Mouse (Mus musculus): ENCODE data around the gene Nfia. TPM values are rescaled to one million over a fixed set of nuclear protein-coding genes. Genes with fewer than 3 reads are reported as not detected.
A peak's percentile ranks its signal among the peaks of the same experiment; 100 is the strongest.

Nfia gene
- polyA plus RNA-seq, 1 experiment: 1.4 TPM

DNA sequence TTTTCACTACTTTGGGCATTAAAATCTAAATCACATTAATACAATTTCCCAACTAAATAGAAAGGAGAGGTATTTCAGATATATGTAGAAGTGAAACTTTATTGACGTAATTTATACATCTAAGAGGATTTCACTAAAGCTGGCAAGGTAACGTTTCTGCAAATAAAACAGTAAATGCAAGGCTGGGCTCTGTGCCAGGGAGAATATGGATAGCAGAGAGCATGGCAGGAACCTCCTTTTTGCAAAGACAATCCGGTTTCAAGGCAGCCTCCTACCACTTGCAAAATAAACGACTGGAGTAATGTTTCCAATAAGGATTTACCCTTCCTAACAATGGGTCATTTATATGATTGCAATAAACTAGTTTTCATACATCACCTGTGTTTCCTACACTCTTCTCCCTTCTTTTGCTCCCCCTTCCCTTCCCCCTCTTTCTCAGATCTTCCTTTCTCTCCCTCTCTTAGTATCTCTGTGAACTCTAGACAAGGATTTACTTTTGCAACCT is 2.0 kb downstream of the Nfia start:
- no peaks in the 10 kb centered on the region for H3K9me3 ChIP-seq (replicated peaks; ENCODE audit: control insufficient read depth, insufficient read depth, low read length, poor library complexity, severe bottlenecking)
- H3K9ac ChIP-seq (ENCODE audit: low read depth, poor library complexity, severe bottlenecking): no peak overlapping the region
- TF ChIP-seq EP300 (IDR thresholded peaks at IDR 0.05; ENCODE audit: insufficient read depth, low read depth, low read length) (no peak), CTCF (IDR thresholded peaks at IDR 0.05; ENCODE audit: low read depth, low read length) (no peak), POLR2A (IDR thresholded peaks at IDR 0.05; ENCODE audit: insufficient read depth, low read length) (no peak)
- no peak overlapping the region for H3K27ac ChIP-seq (ENCODE audit: insufficient read depth, low read length)
- no peaks in the 10 kb centered on the region for H3K4me1 ChIP-seq (ENCODE audit: control insufficient read depth, insufficient read depth, low read length)
- no peaks in the 10 kb centered on the region for H3K36me3 ChIP-seq (ENCODE audit: control insufficient read depth, insufficient read depth, low read length, poor library complexity, severe bottlenecking)
- no peak overlapping the region for H3K4me3 ChIP-seq (ENCODE audit: low read depth, low read length)
- peaks cover 32% of the 10 kb centered on the region for H3K27me3 ChIP-seq (ENCODE audit: control insufficient read depth, insufficient read depth, low read length, poor library complexity, severe bottlenecking)

DNA sequence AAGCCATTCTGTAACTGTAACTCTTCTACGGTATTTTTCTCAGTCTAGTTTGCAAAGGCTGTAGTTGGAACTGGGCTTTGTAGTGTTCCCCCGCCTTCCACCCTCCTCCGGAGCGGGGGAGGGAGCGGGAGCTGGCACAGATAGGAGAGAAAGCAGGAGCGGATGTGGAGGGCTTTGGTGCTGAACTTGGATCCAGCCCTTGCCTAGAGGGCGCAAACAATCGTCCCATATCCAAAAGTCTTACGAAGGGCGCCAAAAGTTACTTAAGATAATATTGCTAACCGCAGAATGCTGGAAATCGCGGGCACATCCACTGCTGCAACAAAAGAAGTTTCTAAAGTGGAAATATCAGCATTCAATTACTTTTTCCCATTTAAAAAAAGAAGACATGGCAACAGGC is 2.5 kb downstream of the Nfia start:
- Histone ChIP-seq H3K27ac (ENCODE audit: insufficient read depth, low read length) (no peak overlapping the region), H3K27me3 (ENCODE audit: control insufficient read depth, insufficient read depth, low read length, poor library complexity, severe bottlenecking) (peaks cover 32% of the 10 kb centered on the region), H3K9ac (ENCODE audit: low read depth, poor library complexity, severe bottlenecking) (no peak overlapping the region), H3K4me3 (ENCODE audit: low read depth, low read length) (no peak overlapping the region), H3K4me1 (ENCODE audit: control insufficient read depth, insufficient read depth, low read length) (no peaks in the 10 kb centered on the region), H3K36me3 (ENCODE audit: control insufficient read depth, insufficient read depth, low read length, poor library complexity, severe bottlenecking) (no peaks in the 10 kb centered on the region), H3K9me3 (replicated peaks; ENCODE audit: control insufficient read depth, insufficient read depth, low read length, poor library complexity, severe bottlenecking) (no peaks in the 10 kb centered on the region)
- TF ChIP-seq CTCF (IDR thresholded peaks at IDR 0.05; ENCODE audit: low read depth, low read length) (no peak), EP300 (IDR thresholded peaks at IDR 0.05; ENCODE audit: insufficient read depth, low read depth, low read length) (no peak), POLR2A (IDR thresholded peaks at IDR 0.05; ENCODE audit: insufficient read depth, low read length) (no peak)

DNA sequence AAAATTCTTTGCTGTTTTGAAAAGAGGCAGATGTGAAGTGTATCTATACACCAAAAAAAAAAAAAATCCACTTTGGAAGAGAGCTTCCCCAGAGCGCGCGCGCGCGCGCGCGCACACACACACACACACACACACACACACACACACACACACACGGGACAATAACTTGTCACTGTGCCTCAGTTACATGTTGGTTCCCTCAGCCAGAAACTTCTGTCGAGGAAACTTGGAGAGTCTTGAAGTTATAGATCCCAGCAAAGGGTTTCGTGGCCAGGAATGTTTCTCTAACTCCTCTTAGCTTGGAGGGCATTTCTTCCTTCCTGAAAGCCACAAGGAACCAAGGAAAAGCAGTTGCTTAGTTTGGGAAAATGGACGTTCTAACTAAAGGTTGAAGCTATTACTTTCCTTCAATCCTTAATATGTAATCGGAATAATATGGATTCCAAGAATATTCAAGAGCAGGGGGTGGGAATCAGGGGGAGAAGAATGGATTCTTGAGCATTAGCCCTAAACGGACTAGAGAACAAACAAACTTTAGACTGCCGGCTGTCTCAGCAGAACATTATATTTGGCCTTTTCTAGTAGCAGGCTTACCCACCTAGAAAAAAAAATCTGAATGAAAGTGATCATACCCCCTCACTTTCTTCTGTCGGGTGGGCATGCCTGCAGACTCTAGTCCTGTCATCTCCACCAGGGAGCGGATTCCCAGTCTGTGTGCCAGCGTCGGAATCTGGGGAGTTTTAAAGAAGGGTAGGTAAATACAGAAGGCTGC is 3.1 kb downstream of the Nfia start:
- peaks cover 32% of the 10 kb centered on the region for H3K27me3 ChIP-seq (ENCODE audit: control insufficient read depth, insufficient read depth, low read length, poor library complexity, severe bottlenecking)
- TF ChIP-seq EP300 (IDR thresholded peaks at IDR 0.05; ENCODE audit: insufficient read depth, low read depth, low read length) (no peak), POLR2A (IDR thresholded peaks at IDR 0.05; ENCODE audit: insufficient read depth, low read length) (no peak), CTCF (IDR thresholded peaks at IDR 0.05; ENCODE audit: low read depth, low read length) (no peak)
- no peaks in the 10 kb centered on the region for H3K4me1 ChIP-seq (ENCODE audit: control insufficient read depth, insufficient read depth, low read length)
- no peak overlapping the region for H3K9ac ChIP-seq (ENCODE audit: low read depth, poor library complexity, severe bottlenecking)
- H3K9me3 ChIP-seq (replicated peaks; ENCODE audit: control insufficient read depth, insufficient read depth, low read length, poor library complexity, severe bottlenecking): no peaks in the 10 kb centered on the region
- no peak overlapping the region for H3K4me3 ChIP-seq (ENCODE audit: low read depth, low read length)
- no peak overlapping the region for H3K27ac ChIP-seq (ENCODE audit: insufficient read depth, low read length)
- no peaks in the 10 kb centered on the region for H3K36me3 ChIP-seq (ENCODE audit: control insufficient read depth, insufficient read depth, low read length, poor library complexity, severe bottlenecking)

DNA sequence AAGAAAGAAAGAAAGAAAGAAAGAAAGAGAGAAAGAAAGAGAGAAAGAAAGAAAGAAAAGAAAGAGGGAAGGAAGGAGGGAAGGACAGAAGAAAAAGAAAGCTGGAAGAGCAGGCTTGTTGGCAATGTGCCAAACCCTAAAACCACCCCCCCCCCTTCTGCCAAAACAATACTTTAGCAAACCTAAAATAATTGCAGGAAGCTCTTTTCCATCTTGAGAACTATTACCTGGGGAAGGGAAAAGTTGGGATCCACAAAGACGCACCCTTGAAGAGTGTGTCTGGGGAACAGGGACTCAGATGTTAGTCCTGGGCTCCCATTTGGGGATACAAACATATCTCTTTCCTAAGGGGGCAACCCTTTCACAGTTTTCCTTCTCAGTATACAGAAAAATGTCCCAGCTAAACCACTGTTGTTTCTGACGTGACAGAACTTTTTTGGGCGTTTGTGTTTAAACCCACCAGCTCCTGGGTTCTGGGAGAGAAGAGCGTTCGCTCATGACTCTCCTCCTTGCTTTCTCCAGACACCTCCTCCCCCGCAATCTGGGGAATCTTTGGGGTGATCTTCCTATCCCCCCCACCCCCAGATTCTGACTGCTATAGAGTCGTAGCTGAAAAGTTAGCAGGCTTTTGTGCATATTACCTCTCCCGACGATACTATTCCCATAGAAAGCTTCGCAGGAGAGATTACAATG is 4.0 kb downstream of the Nfia start:
- peak overlapping the region; percentile 11 for H3K9ac ChIP-seq (ENCODE audit: low read depth, poor library complexity, severe bottlenecking)
- H3K36me3 ChIP-seq (ENCODE audit: control insufficient read depth, insufficient read depth, low read length, poor library complexity, severe bottlenecking): no peaks in the 10 kb centered on the region
- no peak for TF ChIP-seq EP300 (IDR thresholded peaks at IDR 0.05; ENCODE audit: insufficient read depth, low read depth, low read length)
- TF ChIP-seq CTCF (IDR thresholded peaks at IDR 0.05; ENCODE audit: low read depth, low read length): no peak
- TF ChIP-seq POLR2A (IDR thresholded peaks at IDR 0.05; ENCODE audit: insufficient read depth, low read length): no peak
- H3K9me3 ChIP-seq (replicated peaks; ENCODE audit: control insufficient read depth, insufficient read depth, low read length, poor library complexity, severe bottlenecking): no peaks in the 10 kb centered on the region
- peaks cover 32% of the 10 kb centered on the region for H3K27me3 ChIP-seq (ENCODE audit: control insufficient read depth, insufficient read depth, low read length, poor library complexity, severe bottlenecking)
- H3K4me1 ChIP-seq (ENCODE audit: control insufficient read depth, insufficient read depth, low read length): no peaks in the 10 kb centered on the region
- no peak overlapping the region for H3K27ac ChIP-seq (ENCODE audit: insufficient read depth, low read length)
- no peak overlapping the region for H3K4me3 ChIP-seq (ENCODE audit: low read depth, low read length)

DNA sequence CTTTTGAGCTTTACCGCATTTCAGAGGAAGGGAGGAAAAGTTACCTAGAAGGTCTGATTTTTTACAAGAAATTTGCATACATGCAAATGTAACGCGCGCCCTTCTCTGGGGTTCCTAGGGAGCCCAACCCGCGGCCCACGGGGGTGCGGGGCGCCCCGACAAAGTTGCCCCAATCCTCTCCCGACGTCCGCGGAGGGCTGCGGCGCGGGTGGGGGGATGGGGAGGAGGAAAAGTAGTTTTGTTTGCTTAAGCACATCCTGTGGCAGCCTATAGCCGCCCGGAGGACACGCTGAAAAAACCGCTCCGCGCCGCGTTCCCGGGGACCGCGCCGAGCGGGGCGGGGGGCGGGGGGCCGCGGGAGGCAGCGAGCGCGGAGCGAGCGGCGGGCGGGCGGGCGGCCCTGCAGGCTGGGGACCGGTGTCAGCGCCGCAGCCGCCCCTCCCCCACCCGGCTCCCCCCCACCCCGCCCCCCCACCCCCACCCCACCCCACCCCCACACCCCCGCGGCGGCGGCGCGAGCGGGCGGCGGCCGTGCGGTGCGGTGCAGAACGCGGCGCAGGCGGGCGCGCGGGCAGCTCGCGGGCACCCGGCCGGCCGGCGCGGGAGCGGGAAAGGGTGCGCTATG is 4.7 kb downstream of the Nfia start:
- TF ChIP-seq POLR2A (IDR thresholded peaks at IDR 0.05; ENCODE audit: insufficient read depth, low read length) (no peak), CTCF (IDR thresholded peaks at IDR 0.05; ENCODE audit: low read depth, low read length) (no peak), EP300 (IDR thresholded peaks at IDR 0.05; ENCODE audit: insufficient read depth, low read depth, low read length) (no peak)
- no peaks in the 10 kb centered on the region for H3K9me3 ChIP-seq (replicated peaks; ENCODE audit: control insufficient read depth, insufficient read depth, low read length, poor library complexity, severe bottlenecking)
- peaks cover 32% of the 10 kb centered on the region for H3K27me3 ChIP-seq (ENCODE audit: control insufficient read depth, insufficient read depth, low read length, poor library complexity, severe bottlenecking)
- H3K4me3 ChIP-seq (ENCODE audit: low read depth, low read length): peak overlapping the region; percentile 55
- no peaks in the 10 kb centered on the region for H3K36me3 ChIP-seq (ENCODE audit: control insufficient read depth, insufficient read depth, low read length, poor library complexity, severe bottlenecking)
- no peaks in the 10 kb centered on the region for H3K4me1 ChIP-seq (ENCODE audit: control insufficient read depth, insufficient read depth, low read length)
- no peak overlapping the region for H3K27ac ChIP-seq (ENCODE audit: insufficient read depth, low read length)
- peak overlapping the region; percentile 11 for H3K9ac ChIP-seq (ENCODE audit: low read depth, poor library complexity, severe bottlenecking)
